Mouse (Mus musculus) heart, adult 2 months (tissue): ENCODE measurements around the gene Scn10a. TPM values are rescaled to one million over a fixed set of nuclear protein-coding genes. Genes with fewer than 3 reads are reported as not detected.

Source experiments
- DNase-seq, 2 experiments: peaks; one replicate each; pipeline ENCODE4 v3.0.0; 2021
- H3K27ac ChIP-seq: fragments of 200-600 bp; 2 replicates; pipeline ENCODE4 v1.8.1; 2022
- H3K27me3 ChIP-seq: fragments of 200-500 bp; 2 replicates; pipeline ENCODE4 v1.6.1; 2012; ENCODE audit warnings: mild to moderate bottlenecking, low read length, inconsistent platforms, mixed read lengths; ENCODE audit not compliant: control insufficient read depth, insufficient read depth
- H3K36me3 ChIP-seq: fragments of 200-500 bp; 2 replicates; pipeline ENCODE4 v1.6.1; 2012; ENCODE audit warnings: low read length, inconsistent platforms; ENCODE audit not compliant: control insufficient read depth, insufficient read depth
- H3K4me1 ChIP-seq: fragments of 200-500 bp; 2 replicates; pipeline ENCODE4 v1.6.1; 2011; ENCODE audit warnings: low read length; ENCODE audit not compliant: control insufficient read depth, insufficient read depth
- H3K4me3 ChIP-seq: fragments of 200-600 bp; 2 replicates; pipeline ENCODE4 v1.8.1; 2022
- H3K79me2 ChIP-seq: fragments of 200-500 bp; replicated peaks from 2 replicates; pipeline ENCODE4 v1.6.1; 2012; ENCODE audit warnings: mild to moderate bottlenecking, inconsistent platforms, low read length, moderate library complexity, mixed read lengths; ENCODE audit not compliant: control insufficient read depth, insufficient read depth
- H3K9ac ChIP-seq: fragments of 200-500 bp; 2 replicates; pipeline ENCODE4 v1.6.1; 2012; ENCODE audit warnings: low read depth, mild to moderate bottlenecking, control low read depth, inconsistent platforms, low read length, mixed read lengths
- CTCF ChIP-seq: fragments of 200-600 bp; IDR thresholded peaks from 2 replicates; pipeline ENCODE4 v1.8.1; 2022; ENCODE audit warnings: antibody characterized with exemption, mild to moderate bottlenecking, moderate library complexity
- EP300 ChIP-seq: fragments of 200-500 bp; IDR thresholded peaks from 2 replicates; pipeline ENCODE4 v1.6.1; 2011; ENCODE audit warnings: low read depth, low read length, control low read depth; ENCODE audit not compliant: insufficient read depth
- POLR2A ChIP-seq: fragments of 200-500 bp; IDR thresholded peaks from 2 replicates; pipeline ENCODE4 v1.6.1; 2011; ENCODE audit warnings: mild to moderate bottlenecking, low read depth, low read length, control low read depth; ENCODE audit not compliant: insufficient read depth
- WGBS: fragments of 180-500 bp; shearing (Covaris S2); methylation state at CpG from one replicate; pipeline ENCODE4 v1.1.7; 2018; 5-methylcytosine and 5-hydroxymethylcytosine counted together
- intact Hi-C: fragments of 180-260 bp; cut with DNase I; formaldehyde crosslinking; loops from one replicate; pipeline ENCODE4 v1.15.1; 2025
- polyA plus RNA-seq: library from polyadenylated mRNA; depleted of rRNA; stranded (reverse); fragments of >200 nt; gene quantifications from 2 replicates; pipeline ENCODE4 v1.2.3, GENCODE M21; 2012
- total RNA-seq, 2 experiments: library from RNA; stranded (reverse); gene quantifications; 2 replicates each; pipeline ENCODE4 v1.2.3; 2021

Scn10a gene
- total and polyA plus RNA-seq, 3 experiments: 0.37 to 1.4 (median 0.70) TPM

DNA sequence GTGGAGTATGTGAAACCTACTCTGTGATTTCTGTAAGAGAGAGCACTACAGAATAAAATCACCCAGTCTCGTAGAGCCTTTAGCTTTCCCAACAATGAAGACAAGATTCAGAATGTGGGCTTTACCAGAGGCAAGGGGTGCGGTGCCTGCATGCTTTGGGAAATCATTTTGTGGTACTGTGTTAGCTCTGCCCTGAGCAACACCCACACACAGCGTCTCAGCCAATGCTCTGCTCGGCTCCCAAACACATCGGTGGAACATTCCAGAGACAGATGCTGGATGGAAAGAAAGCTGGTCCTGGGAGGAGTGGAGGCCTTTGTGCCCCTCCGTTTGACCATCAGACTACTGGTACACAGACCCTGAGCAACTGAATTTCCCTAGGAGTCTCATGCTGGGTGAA, 104.3 kb downstream of the Scn10a start:
- H3K4me3 ChIP-seq: no peak overlapping the region
- H3K79me2 ChIP-seq: no peaks in the 10 kb centered on the region
- no peaks in the 10 kb centered on the region for H3K36me3 ChIP-seq
- intact Hi-C loops: no loop called here
- no peaks in the 10 kb centered on the region for H3K27me3 ChIP-seq
- WGBS: 62% methylated on average over 6 of the region's 6 CpGs
- no peak overlapping the region for H3K9ac ChIP-seq
- no peak for TF ChIP-seq POLR2A
- no peak for TF ChIP-seq EP300
- DNase-seq: no peak
- H3K4me1 ChIP-seq: no peaks in the 10 kb centered on the region
- H3K27ac ChIP-seq: no peak overlapping the region

DNA sequence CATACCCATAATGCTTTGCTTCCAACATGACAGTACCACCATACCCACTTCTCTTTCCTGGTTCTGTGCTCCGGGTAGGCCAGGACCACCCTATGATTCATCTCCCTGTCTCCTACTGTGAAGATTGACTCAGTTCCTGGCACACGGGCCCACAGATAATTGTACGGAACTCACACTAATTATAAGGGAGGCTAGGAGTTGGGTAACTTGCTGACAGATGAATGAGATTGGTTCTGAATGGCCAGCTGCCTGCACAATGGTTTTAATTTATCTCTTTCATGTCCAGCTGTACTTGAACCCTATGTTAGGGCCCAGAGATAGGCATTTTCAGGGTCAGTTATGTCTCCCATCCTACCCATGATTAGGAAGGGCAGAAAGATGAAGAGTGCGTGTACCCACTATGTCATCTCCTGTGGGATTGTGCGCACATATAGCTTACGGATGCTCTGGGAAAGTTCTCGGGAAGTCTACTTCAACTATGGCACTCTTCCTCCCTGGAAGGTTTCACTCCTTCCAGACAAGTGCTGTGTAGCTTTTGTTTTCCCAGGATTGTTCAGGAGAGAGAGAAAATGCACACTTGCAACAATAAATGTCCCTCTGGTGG, 108.5 kb downstream of the Scn10a start:
- H3K9ac ChIP-seq: no peak overlapping the region
- H3K27ac ChIP-seq: no peak overlapping the region
- TF ChIP-seq EP300 (no peak), POLR2A (no peak), CTCF (no peak)
- no peak for DNase-seq
- H3K4me1 ChIP-seq: no peaks in the 10 kb centered on the region
- H3K27me3 ChIP-seq: no peaks in the 10 kb centered on the region
- H3K4me3 ChIP-seq: no peak overlapping the region
- H3K79me2 ChIP-seq: no peaks in the 10 kb centered on the region
- no peaks in the 10 kb centered on the region for H3K36me3 ChIP-seq
- WGBS: 71% methylated on average over 7 of the region's 7 CpGs
- intact Hi-C loops: no loop called here

DNA sequence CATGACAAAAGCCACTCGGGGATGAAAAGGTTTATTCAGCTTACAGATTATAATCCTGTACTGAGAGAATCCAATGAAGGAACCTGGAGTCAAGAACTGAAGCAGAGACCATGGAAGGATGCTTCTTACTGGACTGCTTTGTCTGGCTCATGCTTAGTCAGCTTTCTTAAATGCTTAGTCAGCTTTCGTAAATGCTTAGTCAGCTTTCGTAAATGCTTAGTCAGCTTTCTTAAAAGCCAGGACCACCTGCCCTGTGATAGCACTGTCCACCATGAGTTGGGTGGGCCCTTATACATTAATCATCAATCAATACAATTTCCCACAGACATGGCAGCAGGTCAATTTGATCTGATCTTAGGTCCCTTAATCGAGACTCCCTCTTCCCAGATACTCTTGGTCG, 112.2 kb downstream of the Scn10a start:
- WGBS: 94% methylated on average over 5 of the region's 5 CpGs
- H3K27ac ChIP-seq: no peak overlapping the region

DNA sequence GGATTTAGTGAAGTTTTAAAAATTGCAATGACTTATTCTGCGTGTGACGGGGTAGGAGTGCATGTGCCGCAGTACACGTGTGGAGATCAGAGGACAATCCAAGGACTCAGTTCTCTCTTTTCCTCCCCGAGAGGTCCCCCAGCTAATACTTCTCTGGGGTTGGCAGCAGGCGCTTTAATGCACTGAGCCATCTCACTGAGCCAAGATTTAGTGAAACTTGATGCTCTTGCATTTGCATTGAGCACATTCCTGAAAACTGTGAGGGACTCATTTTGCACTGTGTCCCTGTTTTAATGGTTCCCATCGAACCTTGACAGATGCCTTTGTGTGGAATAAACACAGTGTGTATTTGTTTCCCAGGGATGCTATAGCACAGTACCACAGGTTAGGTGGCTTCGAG, 114.5 kb downstream of the Scn10a start:
- Histone ChIP-seq H3K9ac (no peak overlapping the region), H3K4me3 (no peak overlapping the region), H3K4me1 (no peaks in the 10 kb centered on the region), H3K27ac (no peak overlapping the region), H3K79me2 (no peaks in the 10 kb centered on the region), H3K27me3 (no peaks in the 10 kb centered on the region), H3K36me3 (no peaks in the 10 kb centered on the region)
- TF ChIP-seq POLR2A: no peak
- TF ChIP-seq EP300: no peak
- TF ChIP-seq CTCF: no peak
- intact Hi-C loops: no loop called here
- 70% methylated on average over 8 of the region's 8 CpGs for WGBS
- DNase-seq: no peak

More for the DNA sequence above, 112.2 kb downstream of the Scn10a start:
- Histone ChIP-seq H3K4me3 (no peak overlapping the region), H3K36me3 (no peaks in the 10 kb centered on the region), H3K27me3 (no peaks in the 10 kb centered on the region), H3K9ac (no peak overlapping the region), H3K79me2 (no peaks in the 10 kb centered on the region), H3K4me1 (no peaks in the 10 kb centered on the region)
- no peak for TF ChIP-seq CTCF
- no peak for DNase-seq
- intact Hi-C loops: no loop called here

DNA sequence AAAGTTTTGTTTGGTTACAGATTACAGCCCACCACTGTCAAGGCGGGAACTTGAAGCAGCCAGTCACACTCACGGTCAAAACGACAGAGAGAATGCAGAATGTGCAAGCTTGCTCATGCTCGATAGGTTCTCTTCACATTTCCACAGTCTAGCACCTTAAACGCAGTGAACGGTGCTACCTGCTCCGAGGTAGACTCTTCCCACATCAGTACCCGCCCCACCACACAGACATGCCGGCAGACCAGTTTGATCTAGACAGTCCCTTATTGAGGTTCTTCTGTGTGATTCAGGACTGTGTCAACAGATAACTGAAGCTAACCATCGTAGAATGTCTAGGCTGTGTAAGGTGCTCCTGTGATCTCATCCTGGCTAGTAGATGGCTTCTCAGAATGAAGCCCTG, 120.6 kb downstream of the Scn10a start:
- intact Hi-C loops: no loop called here

DNA sequence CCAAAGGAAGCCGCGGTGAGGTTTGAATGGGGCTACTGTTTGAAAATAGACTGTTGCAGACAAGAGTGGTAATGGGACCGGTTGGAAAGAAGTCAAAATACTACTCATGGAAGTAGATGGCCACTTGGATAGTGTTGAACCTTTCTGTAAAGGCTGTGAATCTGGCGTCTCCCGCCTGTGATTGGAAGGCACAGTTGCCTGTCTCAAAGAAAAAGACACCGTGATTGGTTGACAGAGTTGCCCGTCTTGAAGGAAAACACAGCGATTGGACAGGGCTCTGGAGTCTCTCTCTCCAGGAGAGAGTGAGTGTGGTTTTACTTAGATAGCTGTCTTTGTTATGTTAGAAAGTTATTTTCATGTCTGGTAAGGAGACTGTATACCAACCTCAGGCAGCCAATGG, 121.8 kb downstream of the Scn10a start:
- no peaks in the 10 kb centered on the region for H3K4me1 ChIP-seq
- no peak overlapping the region for H3K4me3 ChIP-seq
- H3K79me2 ChIP-seq: no peaks in the 10 kb centered on the region
- no peaks in the 10 kb centered on the region; the same call in 1 of the 2 replicates for H3K27me3 ChIP-seq
- DNase-seq: no peak
- no peak overlapping the region for H3K27ac ChIP-seq
- TF ChIP-seq CTCF (no peak), EP300 (no peak), POLR2A (no peak)
- 73% methylated on average over 8 of the region's 8 CpGs for WGBS
- H3K36me3 ChIP-seq: no peaks in the 10 kb centered on the region
- no peak overlapping the region for H3K9ac ChIP-seq
- intact Hi-C loops: no loop called here

More for the DNA sequence above, 120.6 kb downstream of the Scn10a start:
- TF ChIP-seq CTCF: no peak
- no peak for TF ChIP-seq POLR2A
- no peak for TF ChIP-seq EP300
- 71% methylated on average over 10 of the region's 10 CpGs for WGBS
- Histone ChIP-seq H3K36me3 (no peaks in the 10 kb centered on the region), H3K4me1 (no peaks in the 10 kb centered on the region), H3K4me3 (no peak overlapping the region), H3K79me2 (no peaks in the 10 kb centered on the region), H3K27me3 (no peaks in the 10 kb centered on the region; the same call in 1 of the 2 replicates), H3K9ac (no peak overlapping the region), H3K27ac (no peak overlapping the region)
- DNase-seq: no peak
